Mouse (Mus musculus): Measurements from ENCODE around the gene Clec3b.

- TF ChIP-seq CTCF (IDR thresholded peaks at IDR 0.05; ENCODE audit: borderline replicate concordance, control insufficient read depth, extremely low read depth, insufficient read depth, low read length, poor library complexity) (no peak), POLR2A (IDR thresholded peaks at IDR 0.05; ENCODE audit: control insufficient read depth, extremely low read depth, insufficient read depth, low read length, poor library complexity) (no peak)
Measured at GRCm38 (mm10) chr9:123157699-123158098, 7.0 kb downstream of the Clec3b start.
